Mouse (Mus musculus): ENCODE data around the gene Supt5. TPM values are rescaled to one million over a fixed set of nuclear protein-coding genes. Genes with fewer than 3 reads are reported as not detected.
"Not testable (repeated sequence)": the region's sequence is repeated elsewhere in the genome, so short reads cannot be mapped to it uniquely, and the experiment has no call there.

The Supt5 gene
- polyA plus RNA-seq (2012; rRNA removed), result 112 and 120 TPM in 2 replicates

- H3K4me1 ChIP-seq (ENCODE audit: control insufficient read depth, insufficient read depth, insufficient read length), result no peaks in the 10 kb centered on the region; the same call in none of the 2 replicates
- peak within 1 kb of the TSS; percentile 92 for H3K27ac ChIP-seq (ENCODE audit: insufficient read depth, low read length)
- H3K36me3 ChIP-seq (ENCODE audit: control insufficient read depth, insufficient read depth, low read length), result no peaks in the 10 kb centered on the region
- H3K4me3 ChIP-seq (ENCODE audit: extremely low read depth, insufficient read depth, insufficient read length), result peak within 1 kb of the TSS; percentile 86
- TF ChIP-seq POLR2A (IDR thresholded peaks at IDR 0.05; ENCODE audit: low read depth, low read length), result peak; percentile 92
- no peak for TF ChIP-seq CTCF (IDR thresholded peaks at IDR 0.05; ENCODE audit: extremely low read depth, insufficient read depth, insufficient read length, insufficient replicate concordance)
- peak; percentile 98 for DNase-seq (ENCODE audit: low read depth in 1 of 2, low spot score in 2 of 2)
- under 1% methylated on average over 77 of the region's 77 CpGs for WGBS
- no peaks in the 10 kb centered on the region for H3K27me3 ChIP-seq (ENCODE audit: control insufficient read depth, insufficient read depth, low read length)
These were observed at the start of gene Supt5 for GRCm38 (mm10) chr7:28338108-28338998. Supt5 (minus strand) TSS chr7:28338746.

DNA sequence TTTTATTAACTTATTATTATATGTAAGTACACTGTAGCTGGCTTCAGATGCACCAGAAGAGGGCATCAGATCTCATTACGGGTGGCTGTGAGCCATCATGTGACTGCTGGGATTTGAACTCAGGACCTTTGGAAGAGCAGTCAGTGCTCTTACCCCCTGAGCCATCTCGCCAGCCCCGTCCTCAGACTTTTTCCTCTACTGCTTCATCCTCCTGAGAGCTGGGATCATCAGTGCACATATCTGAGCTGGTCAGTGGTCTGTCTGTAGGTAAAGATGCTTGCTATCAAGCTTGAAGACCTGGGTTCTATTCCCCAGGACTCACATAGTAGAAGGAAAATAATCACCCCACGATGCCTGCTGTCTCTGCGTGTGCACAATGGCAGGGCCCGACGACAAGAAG lies 48.8 kb upstream of the Supt5 start:
- WGBS, result 91% methylated on average over 7 of the region's 7 CpGs
- DNase-seq (ENCODE audit: low read depth in 1 of 2, low spot score in 2 of 2); H3K27ac ChIP-seq (ENCODE audit: insufficient read depth, low read length); H3K36me3 ChIP-seq (ENCODE audit: control insufficient read depth, insufficient read depth, low read length); H3K4me3 ChIP-seq (ENCODE audit: extremely low read depth, insufficient read depth, insufficient read length); H3K27me3 ChIP-seq (ENCODE audit: control insufficient read depth, insufficient read depth, low read length): not testable (repeated sequence)
- peaks cover 37% of the 10 kb centered on the region for H3K4me1 ChIP-seq (ENCODE audit: control insufficient read depth, insufficient read depth, insufficient read length)

- WGBS, result 77% methylated on average over 6 of the region's 6 CpGs
- not testable (repeated sequence) for H3K4me3 ChIP-seq (ENCODE audit: extremely low read depth, insufficient read depth, insufficient read length); H3K27me3 ChIP-seq (ENCODE audit: control insufficient read depth, insufficient read depth, low read length); H3K36me3 ChIP-seq (ENCODE audit: control insufficient read depth, insufficient read depth, low read length); DNase-seq (ENCODE audit: low read depth in 1 of 2, low spot score in 2 of 2); H3K27ac ChIP-seq (ENCODE audit: insufficient read depth, low read length)
- peaks cover 35% of the 10 kb centered on the region for H3K4me1 ChIP-seq (ENCODE audit: control insufficient read depth, insufficient read depth, insufficient read length)
These were observed 48.3 kb upstream of the Supt5 start for GRCm38 (mm10) chr7:28386877-28387276.

GRCm38 (mm10) chr7:28386462-28386861 lies 47.9 kb upstream of the Supt5 start:
- Histone ChIP-seq H3K4me1 (ENCODE audit: control insufficient read depth, insufficient read depth, insufficient read length) (peaks cover 34% of the 10 kb centered on the region), H3K27ac (ENCODE audit: insufficient read depth, low read length) (peak overlapping the region; percentile 86), H3K36me3 (ENCODE audit: control insufficient read depth, insufficient read depth, low read length) (peaks cover 6% of the 10 kb centered on the region), H3K4me3 (ENCODE audit: extremely low read depth, insufficient read depth, insufficient read length) (no peak overlapping the region), H3K27me3 (ENCODE audit: control insufficient read depth, insufficient read depth, low read length) (no peaks in the 10 kb centered on the region)
- DNase-seq (ENCODE audit: low read depth in 1 of 2, low spot score in 2 of 2), result peak; percentile 84 to 89
- WGBS, result 2% methylated on average over 4 of the region's 4 CpGs
- TF ChIP-seq CTCF (IDR thresholded peaks at IDR 0.05; ENCODE audit: extremely low read depth, insufficient read depth, insufficient read length, insufficient replicate concordance), result peak; percentile 98
- TF ChIP-seq POLR2A (IDR thresholded peaks at IDR 0.05; ENCODE audit: low read depth, low read length), result no peak

GRCm38 (mm10) chr7:28386007-28386406 lies 47.5 kb upstream of the Supt5 start:
- DNase-seq (ENCODE audit: low read depth in 1 of 2, low spot score in 2 of 2), result peak in 1 of 2 experiments; percentile 45
- peaks cover 6% of the 10 kb centered on the region for H3K36me3 ChIP-seq (ENCODE audit: control insufficient read depth, insufficient read depth, low read length)
- TF ChIP-seq POLR2A (IDR thresholded peaks at IDR 0.05; ENCODE audit: low read depth, low read length), result no peak
- TF ChIP-seq CTCF (IDR thresholded peaks at IDR 0.05; ENCODE audit: extremely low read depth, insufficient read depth, insufficient read length, insufficient replicate concordance), result no peak
- H3K27me3 ChIP-seq (ENCODE audit: control insufficient read depth, insufficient read depth, low read length), result no peaks in the 10 kb centered on the region
- WGBS, result 36% methylated on average over 7 of the region's 7 CpGs
- peaks cover 35% of the 10 kb centered on the region for H3K4me1 ChIP-seq (ENCODE audit: control insufficient read depth, insufficient read depth, insufficient read length)
- H3K4me3 ChIP-seq (ENCODE audit: extremely low read depth, insufficient read depth, insufficient read length), result no peak overlapping the region
- peak overlapping the region; percentile 86 for H3K27ac ChIP-seq (ENCODE audit: insufficient read depth, low read length)

- Histone ChIP-seq H3K27ac (ENCODE audit: insufficient read depth, low read length) (peak overlapping the region; percentile 86), H3K36me3 (ENCODE audit: control insufficient read depth, insufficient read depth, low read length) (peaks cover 4% of the 10 kb centered on the region), H3K27me3 (ENCODE audit: control insufficient read depth, insufficient read depth, low read length) (no peaks in the 10 kb centered on the region), H3K4me1 (ENCODE audit: control insufficient read depth, insufficient read depth, insufficient read length) (peaks cover 35% of the 10 kb centered on the region), H3K4me3 (ENCODE audit: extremely low read depth, insufficient read depth, insufficient read length) (no peak overlapping the region)
- no peak for TF ChIP-seq CTCF (IDR thresholded peaks at IDR 0.05; ENCODE audit: extremely low read depth, insufficient read depth, insufficient read length, insufficient replicate concordance)
- WGBS, result 66% methylated on average over 9 of the region's 9 CpGs
- DNase-seq (ENCODE audit: low read depth in 1 of 2, low spot score in 2 of 2), result no peak
These were observed 46.6 kb upstream of the Supt5 start for GRCm38 (mm10) chr7:28385196-28385595.

- H3K36me3 ChIP-seq (ENCODE audit: control insufficient read depth, insufficient read depth, low read length), result peaks cover 2% of the 10 kb centered on the region
- WGBS, result 25% methylated on average over 6 of the region's 6 CpGs
- H3K4me3 ChIP-seq (ENCODE audit: extremely low read depth, insufficient read depth, insufficient read length), result no peak overlapping the region
- DNase-seq (ENCODE audit: low read depth in 1 of 2, low spot score in 2 of 2), result peak; percentile 47 to 56
- no peak for TF ChIP-seq CTCF (IDR thresholded peaks at IDR 0.05; ENCODE audit: extremely low read depth, insufficient read depth, insufficient read length, insufficient replicate concordance)
- TF ChIP-seq POLR2A (IDR thresholded peaks at IDR 0.05; ENCODE audit: low read depth, low read length), result no peak; the same call in 1 of the 2 replicates
- no peaks in the 10 kb centered on the region for H3K27me3 ChIP-seq (ENCODE audit: control insufficient read depth, insufficient read depth, low read length)
- peak overlapping the region; percentile 97 for H3K27ac ChIP-seq (ENCODE audit: insufficient read depth, low read length)
- peaks cover 35% of the 10 kb centered on the region for H3K4me1 ChIP-seq (ENCODE audit: control insufficient read depth, insufficient read depth, insufficient read length)
These were observed 45.6 kb upstream of the Supt5 start for GRCm38 (mm10) chr7:28384162-28384561.
